Mouse (Mus musculus) inflammation-experienced regulatory T-cells, adult 6 months (primary cell): ENCODE measurements around the gene Cybrd1. TPM values are rescaled to one million over a fixed set of nuclear protein-coding genes. Genes with fewer than 3 reads are reported as not detected.

Source experiments
- ATAC-seq: one replicate; pipeline ENCODE4 v1.8.0; 2017
- polyA plus RNA-seq, 3 experiments: library from polyadenylated mRNA; unstranded; fragments of 100-300 nt; shearing (Covaris generic); gene quantifications; one replicate each; pipeline ENCODE4 v1.2.1; 2017

Gene Cybrd1
- polyA plus RNA-seq, 3 experiments from 2014 or later: 0.07 to 0.13 TPM; not detected in 1

GRCm38 (mm10) chr2:71123591-71123990, 5.9 kb downstream of the Cybrd1 start:
- ATAC-seq: no peak

GRCm38 (mm10) chr2:71127779-71128534, 10.2 kb downstream of the Cybrd1 start:
- no peak for ATAC-seq

GRCm38 (mm10) chr2:71130366-71130765, 12.6 kb downstream of the Cybrd1 start:
- no peak for ATAC-seq

- no peak for ATAC-seq
Observed at GRCm38 (mm10) chr2:71131866-71132496, 14.3 kb downstream of the Cybrd1 start.

GRCm38 (mm10) chr2:71134041-71134505, 16.4 kb downstream of the Cybrd1 start:
- no peak for ATAC-seq

DNA sequence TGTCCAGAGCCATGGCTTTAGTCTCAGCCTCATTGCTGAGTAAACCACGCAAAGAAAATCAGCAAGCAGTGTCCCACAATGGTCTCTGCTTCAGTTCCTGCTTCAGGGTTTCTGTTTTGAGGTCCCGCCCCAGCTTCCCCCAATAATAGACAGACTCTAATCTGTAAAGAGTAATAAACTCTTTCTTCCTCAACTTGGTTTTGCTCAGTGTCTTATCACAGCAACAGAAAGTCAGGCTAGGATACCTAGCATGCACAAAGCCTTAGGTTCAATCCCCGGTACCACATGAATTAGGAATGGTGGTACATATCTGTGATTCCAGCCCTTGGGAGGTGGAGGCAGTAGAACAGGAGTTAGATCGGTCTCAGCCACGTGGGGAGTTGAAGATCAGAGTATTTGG, 17.1 kb downstream of the Cybrd1 start:
- ATAC-seq: no peak

- ATAC-seq: no peak
Observed at GRCm38 (mm10) chr2:71140622-71141021, 22.9 kb downstream of the Cybrd1 start.

GRCm38 (mm10) chr2:71142410-71142809, 24.7 kb downstream of the Cybrd1 start:
- no peak for ATAC-seq

DNA sequence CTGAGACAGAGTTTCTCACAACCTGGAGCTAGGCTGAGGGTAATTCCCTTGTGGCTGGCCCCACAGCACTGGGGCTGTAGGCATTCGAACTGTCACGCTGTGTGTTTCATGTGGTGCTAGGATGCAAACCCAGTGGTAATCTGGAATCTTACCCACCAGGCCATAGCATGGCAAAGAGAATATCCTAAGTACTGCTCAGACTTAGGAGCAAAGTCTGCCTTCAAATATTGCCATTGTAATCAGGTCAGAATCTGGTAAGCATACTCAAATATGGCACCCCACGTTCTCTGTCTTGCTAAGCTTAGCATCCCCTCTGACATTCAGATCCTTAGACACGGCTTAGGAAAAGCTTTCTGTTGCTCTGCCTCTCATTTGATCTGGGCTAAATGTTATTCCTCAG, 28.1 kb downstream of the Cybrd1 start:
- no peak for ATAC-seq

DNA sequence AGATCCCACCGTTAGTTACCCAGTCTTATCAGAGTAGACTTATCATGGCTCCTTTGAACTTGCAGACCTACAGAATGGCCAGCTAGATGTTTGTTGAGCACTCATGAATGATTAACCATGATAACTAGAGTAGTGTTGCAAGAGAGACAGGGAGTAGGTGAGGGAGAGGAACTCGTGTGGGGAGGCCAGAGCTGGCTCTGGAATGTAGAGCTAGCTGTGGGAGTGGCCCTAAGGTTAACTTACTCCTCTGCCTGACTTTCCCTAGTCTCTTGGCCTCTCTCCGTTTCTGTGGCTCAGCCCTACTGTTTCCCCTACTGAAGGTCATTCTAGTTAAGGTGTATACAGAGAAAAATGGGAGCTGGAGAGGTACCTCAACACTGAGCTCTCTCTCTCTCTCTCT, 28.5 kb downstream of the Cybrd1 start:
- no peak for ATAC-seq

DNA sequence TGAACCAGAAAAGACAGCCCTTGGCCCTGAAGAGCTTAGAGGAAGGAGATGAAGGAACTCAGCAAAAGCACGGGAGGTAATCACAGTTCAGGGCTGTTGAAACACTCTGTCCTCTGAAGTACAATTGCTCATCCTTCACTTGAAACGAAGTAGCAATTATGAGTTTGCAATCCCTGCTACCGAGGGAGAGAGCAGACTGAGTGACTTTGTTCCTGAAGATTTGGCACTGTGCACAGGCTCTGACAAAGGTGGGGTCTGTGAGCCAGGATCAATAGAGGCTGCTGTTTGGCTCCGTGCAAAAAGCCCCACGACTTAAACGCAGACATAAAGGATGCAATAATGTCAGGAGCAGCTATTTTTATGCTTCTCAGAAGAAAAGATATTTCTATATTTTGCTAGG, 30.1 kb downstream of the Cybrd1 start:
- no peak for ATAC-seq

DNA sequence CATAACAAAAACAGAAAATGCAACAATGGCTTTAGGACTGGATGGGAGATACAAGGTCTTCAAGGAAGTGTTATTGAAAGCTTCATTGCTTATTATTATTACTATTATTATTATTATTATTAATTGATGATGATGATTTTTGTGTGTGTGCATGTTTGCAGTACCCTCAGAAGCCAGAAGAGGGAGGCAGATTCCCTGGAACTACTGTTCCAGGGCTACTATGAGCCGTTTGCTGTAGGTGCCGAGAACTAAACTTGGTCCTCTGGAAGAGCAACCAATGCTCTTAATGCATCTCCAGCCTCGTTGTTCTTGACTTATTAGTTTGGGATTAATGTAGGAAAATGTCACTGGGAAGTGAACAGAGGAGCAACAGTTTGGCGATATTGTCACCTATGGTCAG, 34.4 kb downstream of the Cybrd1 start:
- ATAC-seq: no peak

GRCm38 (mm10) chr2:71155486-71155885, 37.8 kb downstream of the Cybrd1 start:
- peak; percentile 68 for ATAC-seq

DNA sequence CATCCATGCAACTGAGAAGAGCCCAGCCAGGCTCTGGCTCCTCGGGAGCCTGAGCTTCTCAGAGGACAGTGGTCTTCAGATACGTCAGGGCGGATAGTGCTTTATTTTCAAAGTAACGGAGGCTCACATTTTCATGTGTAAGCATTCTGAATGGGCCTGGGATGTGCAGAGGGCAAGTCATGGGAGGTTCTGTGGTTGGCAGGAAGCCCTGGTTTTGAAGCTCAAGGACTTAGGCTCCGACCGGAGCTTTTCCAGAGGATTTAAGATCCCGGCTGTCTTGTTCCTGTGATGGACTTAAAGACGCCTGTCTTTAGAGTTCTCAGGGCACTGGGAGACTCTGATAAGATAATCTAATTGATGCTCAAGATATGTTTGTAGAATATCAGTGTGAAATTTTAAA, 38.7 kb downstream of the Cybrd1 start:
- no peak for ATAC-seq

DNA sequence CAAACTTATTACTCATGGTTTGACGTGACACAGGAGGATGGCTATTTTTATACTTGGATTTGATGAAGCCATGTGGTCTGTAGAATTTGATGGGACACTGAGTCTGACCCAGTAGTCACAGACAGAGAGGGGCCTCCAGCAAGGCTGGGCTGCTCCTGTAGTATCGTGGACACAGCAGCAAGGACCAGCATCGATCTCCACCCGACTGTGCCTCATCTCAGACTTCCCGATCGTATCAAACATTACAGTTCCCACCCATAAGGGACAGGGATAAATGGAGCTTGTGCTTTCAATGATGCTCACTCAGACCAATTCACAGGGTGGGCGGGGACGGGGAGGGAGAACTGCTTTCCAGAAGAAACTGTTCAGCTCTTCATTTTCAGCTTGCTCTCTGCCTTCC, 40.2 kb downstream of the Cybrd1 start:
- no peak for ATAC-seq

DNA sequence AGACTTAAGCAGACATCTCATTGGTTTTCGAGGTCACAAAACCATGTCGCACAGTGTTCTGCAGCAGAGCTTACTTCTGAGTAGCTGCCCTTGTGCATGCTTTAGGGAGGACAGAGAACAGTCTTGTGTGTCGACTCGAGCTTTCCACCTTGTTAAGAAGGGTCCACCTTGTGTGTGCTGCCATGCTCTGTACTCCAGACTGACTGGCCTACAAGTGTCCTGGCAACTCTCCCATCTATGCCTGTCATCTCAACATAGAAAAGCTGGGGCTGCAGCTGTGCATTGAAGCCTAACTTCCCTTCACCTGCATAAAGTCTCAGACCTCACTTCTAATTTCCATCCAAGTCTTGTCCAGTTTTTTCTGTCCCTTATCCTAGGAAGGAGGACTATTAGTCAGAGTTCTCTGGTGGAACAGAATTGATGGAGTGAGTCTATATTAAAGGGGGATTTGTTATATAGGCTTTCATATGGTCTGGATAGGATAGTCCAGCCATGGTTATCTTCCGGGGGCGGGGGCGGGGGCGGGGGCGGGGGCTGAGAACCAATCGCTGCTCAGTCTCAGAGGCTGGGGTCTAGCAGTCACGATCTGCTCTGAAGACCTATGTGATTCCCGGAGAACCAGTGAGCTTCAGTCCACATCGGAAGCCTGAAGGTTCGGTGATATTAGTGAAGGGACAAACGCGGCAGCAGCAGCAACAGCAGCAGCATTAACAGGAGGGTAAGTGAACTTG, 42.0 kb downstream of the Cybrd1 start:
- no peak for ATAC-seq

GRCm38 (mm10) chr2:71160307-71160861, 42.7 kb downstream of the Cybrd1 start:
- no peak for ATAC-seq

DNA sequence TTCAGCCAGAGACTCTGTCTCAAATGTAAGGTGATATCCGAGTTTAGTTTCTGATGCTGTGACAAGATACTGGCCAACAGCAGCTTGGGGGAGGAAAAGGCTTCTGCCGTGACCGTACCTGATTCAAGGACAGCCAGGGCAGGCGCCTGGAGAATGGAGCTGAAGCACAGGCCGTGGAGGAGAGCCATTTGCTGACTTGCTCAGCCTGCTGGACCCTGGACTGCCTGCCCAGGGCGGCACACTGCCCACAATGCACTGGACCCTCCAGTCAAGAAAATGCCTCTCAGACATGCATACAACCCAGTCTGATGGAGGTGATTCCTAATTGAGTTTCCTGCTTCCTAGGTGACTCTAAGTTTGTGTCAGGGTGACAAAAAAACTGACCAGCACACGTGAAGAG, 43.8 kb downstream of the Cybrd1 start:
- ATAC-seq: no peak

DNA sequence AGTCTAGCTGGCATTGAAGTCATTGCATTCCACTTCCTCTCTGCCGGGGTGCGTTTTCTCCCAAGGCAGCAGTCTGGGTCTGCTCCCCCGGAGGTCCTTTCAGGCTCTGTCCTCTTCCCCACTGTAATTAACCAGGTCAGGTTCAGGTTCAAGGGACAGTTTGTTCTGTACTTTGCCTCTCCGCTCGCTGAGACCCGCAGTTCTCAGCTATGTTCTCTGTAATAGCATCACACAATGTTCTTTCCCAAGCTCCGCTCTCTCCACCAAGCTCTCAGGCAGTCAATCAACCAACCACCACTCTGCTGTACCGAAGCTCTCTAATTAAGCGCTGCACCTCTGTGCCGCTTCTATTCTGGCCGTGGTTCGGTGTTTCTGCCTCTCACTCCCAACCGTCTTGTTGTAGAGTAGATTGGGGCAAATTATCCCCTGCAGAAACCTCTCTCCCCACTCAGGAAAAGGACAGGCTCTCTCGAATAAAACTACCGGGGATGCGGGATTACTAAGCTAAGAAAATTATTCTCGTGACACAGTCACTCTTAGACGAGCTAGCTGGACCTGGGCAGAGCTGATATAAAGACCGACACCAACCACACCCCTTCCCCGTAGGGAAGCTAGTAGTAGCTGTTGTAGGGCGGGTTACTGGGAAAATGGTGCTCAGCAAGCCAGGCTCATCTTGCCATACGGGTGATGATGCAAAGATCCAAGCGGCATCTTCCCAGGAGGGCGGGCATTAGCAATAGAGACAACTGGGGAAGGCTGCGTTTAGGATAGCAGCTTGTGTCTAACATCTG, 45.3 kb downstream of the Cybrd1 start:
- no peak for ATAC-seq

- ATAC-seq: no peak
Observed at GRCm38 (mm10) chr2:71167211-71167610, 49.5 kb downstream of the Cybrd1 start.

GRCm38 (mm10) chr2:71168461-71169021, 50.8 kb downstream of the Cybrd1 start:
- ATAC-seq: no peak

DNA sequence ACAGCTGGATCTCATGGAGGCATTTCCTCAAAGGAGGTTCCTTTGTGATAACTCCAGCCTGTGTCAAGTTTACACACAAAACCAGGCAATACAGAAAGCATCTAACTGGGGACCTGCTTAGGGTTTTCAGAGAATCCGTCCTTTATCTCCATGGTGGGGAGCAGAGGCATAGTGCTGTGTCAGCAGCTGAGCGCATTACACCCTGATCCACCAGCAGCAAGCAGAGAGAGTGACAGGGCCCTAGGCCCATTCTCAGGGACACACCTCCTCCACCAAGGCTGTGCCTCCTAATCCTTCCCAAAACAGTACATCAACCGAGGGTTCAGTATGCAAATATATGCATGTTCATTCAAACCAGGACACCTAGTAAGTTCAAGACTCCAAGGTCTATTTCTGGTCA, 55.3 kb downstream of the Cybrd1 start:
- no peak for ATAC-seq
